Mouse (Mus musculus) CD8-positive naive resting alpha-beta T cell, adult 57 days (primary cell): Measurements from ENCODE around the gene Mapk1. TPM values are rescaled to one million over a fixed set of nuclear protein-coding genes. Genes with fewer than 3 reads are reported as not detected.

Experiments
- total RNA-seq: library from RNA; stranded (reverse); gene quantifications from one replicate; pipeline ENCODE4 v1.2.4, GENCODE M21; 2023

The Mapk1 gene
- 163 TPM for total RNA-seq

DNA sequence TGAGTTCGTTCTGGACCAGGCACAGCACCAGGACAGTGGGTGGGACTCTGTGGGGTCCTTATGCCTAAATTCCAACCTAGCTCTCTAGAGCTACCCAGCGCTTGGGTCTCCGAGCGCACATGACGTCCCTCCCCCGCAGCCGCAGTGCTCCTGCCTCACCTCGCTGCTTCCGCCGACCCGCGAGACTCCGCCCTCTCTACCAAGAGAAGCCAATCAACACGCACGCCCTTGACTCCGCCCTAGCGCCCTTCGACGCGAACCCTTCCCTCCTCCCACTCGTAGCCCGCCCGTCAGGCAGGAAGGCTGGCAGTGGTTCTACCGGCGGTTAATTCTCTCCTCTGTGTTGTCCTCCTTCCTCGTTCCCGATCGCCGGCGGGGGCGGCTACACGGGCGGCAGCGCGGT lies at the start of gene Mapk1:
TSS of gene Mapk1 (plus strand) at position 252 of the 403 bp plus-strand sequence.

DNA sequence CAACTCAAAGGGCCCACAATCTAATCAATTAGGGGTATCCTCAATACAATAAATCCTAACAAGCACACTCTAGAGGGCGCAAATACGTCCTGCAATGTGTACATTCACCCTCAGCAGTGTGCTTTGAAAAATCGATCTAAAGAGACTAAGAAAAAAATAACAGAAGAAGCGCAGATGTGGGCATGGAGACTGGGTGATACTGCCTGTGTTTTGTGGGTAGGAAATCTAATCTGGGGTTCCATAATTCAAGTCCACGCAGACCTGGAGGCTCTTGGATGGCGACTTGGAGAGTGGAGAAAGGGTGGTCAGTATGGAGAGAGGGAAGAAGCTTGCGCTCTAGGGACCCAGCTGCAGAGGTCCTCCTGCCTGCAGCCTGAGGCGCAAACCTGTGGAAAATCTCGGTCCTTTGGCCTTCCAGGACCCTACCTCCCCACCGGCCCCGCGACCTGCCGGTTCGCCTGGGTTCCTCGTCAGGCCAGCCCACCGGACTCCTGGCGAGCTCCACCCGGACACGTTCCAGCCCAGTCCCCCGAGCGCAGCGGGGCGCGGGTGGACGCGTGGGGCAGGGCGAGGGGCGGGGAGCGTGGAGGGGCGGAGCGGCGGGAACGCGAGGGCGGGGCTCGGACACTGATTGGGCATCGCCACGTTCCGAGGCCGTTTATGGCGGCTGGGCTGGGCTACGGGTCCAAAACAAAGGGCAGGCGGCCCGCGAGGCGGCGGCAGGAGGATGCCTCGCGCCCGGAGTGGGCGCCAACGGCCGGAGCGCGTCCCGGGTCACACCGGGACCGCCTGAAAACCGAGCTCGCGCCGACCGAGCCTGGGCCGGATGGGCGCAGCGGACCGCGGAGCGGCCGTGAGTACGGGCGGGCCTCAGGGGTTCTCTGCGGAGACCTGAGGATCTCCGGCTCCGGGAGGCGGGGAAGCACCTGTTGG lies 86.6 kb downstream of the Mapk1 start, which contains the start of gene Ypel1:
TSS of gene Ypel1 (plus strand) at position 186 of the 933 bp plus-strand sequence.

Other genes with a start within 250 kb of the Mapk1 start
- gene Spag6l, start 153.9 kb upstream of the Mapk1 start, total RNA-seq = 10.3 TPM
- gene Igll1, start 119.4 kb upstream of the Mapk1 start, total RNA-seq = not detected
- 116 TPM for gene Top3b, start 112.6 kb upstream of the Mapk1 start, total RNA-seq
- gene Vpreb1, start 112.5 kb upstream of the Mapk1 start, total RNA-seq = not detected
- 25.4 TPM for gene Ppm1f, start 86.9 kb upstream of the Mapk1 start, total RNA-seq
- gene Ypel1, start 86.3 kb downstream of the Mapk1 start, total RNA-seq = 1.4 TPM
- gene Ppil2, start 127.9 kb downstream of the Mapk1 start, total RNA-seq = 125 TPM
- 6.1 TPM for gene 2610318N02Rik, start 141.8 kb downstream of the Mapk1 start, total RNA-seq
- 14.4 TPM for gene Sdf2l1, start 149.0 kb downstream of the Mapk1 start, total RNA-seq
- 5.9 TPM for gene Ydjc, start 161.2 kb downstream of the Mapk1 start, total RNA-seq
- 0.89 TPM for gene Ccdc116, start 163.8 kb downstream of the Mapk1 start, total RNA-seq
- gene Ube2l3, start 219.3 kb downstream of the Mapk1 start, total RNA-seq = 95.6 TPM
- gene Rimbp3, start 225.2 kb downstream of the Mapk1 start, total RNA-seq = 0.37 TPM